Comparison of ENCODE assay signal across 22 mouse cellular contexts in the genomic region with DNA sequence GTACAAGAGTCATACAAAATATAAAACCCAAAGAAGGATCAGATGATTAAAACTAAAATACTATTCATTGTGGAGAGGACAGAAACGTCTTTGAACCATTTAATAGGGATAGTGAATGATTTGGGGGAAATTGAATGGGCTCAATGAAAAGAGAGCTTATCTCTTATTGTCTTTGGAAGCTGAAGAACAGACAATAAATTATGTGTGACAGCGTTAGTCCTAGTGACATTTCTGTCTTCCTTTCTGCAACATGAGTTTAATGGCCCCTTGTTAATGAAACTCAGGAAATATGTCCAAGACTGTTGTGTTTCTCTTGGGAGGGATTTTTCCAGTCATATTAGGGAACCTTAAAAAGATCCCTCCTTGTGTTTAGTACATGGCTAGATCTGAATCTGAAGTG.
"Had no signal": no experiment of that assay in that cellular context is flagged by ENCODE, and none has a peak within 500 bp of the region (broad histone marks: within the 10 kb centered on the region; RNA-seq: fewer than 3 reads in every experiment).

No protein-coding gene starts in this region.

- H3K9me3 ChIP-seq: liver, embryonic 13.5 days; liver, embryonic 15.5 days; lung, embryonic 15.5 days; megakaryocyte, embryonic 14.5 days; midbrain, embryonic 10.5 days; midbrain, embryonic 13.5 days; neural tube, embryonic 13.5 days; neural tube, embryonic 15.5 days had no signal

- H3K4me3 ChIP-seq: liver, embryonic 13.5 days; liver, embryonic 15.5 days; lung, embryonic 15.5 days; megakaryocyte, embryonic 14.5 days; midbrain, embryonic 10.5 days; midbrain, embryonic 13.5 days; myocyte; neural tube, embryonic 13.5 days; neural tube, embryonic 15.5 days had no signal

- H3K27ac ChIP-seq: liver, embryonic 13.5 days; liver, embryonic 15.5 days; lung, embryonic 15.5 days; macrophage; midbrain, embryonic 10.5 days; midbrain, embryonic 13.5 days; neural tube, embryonic 13.5 days; neural tube, embryonic 15.5 days had no signal

- H3K36me3 ChIP-seq: liver, embryonic 13.5 days; liver, embryonic 15.5 days; lung, embryonic 15.5 days; midbrain, embryonic 10.5 days; midbrain, embryonic 13.5 days; neural tube, embryonic 13.5 days; neural tube, embryonic 15.5 days had no signal

- H3K4me1 ChIP-seq: liver, embryonic 13.5 days; liver, embryonic 15.5 days; lung, embryonic 15.5 days; megakaryocyte, embryonic 14.5 days; neural tube, embryonic 15.5 days had no signal

- H3K27me3 ChIP-seq: liver, embryonic 13.5 days; liver, embryonic 15.5 days; lung, embryonic 15.5 days; megakaryocyte, embryonic 14.5 days; midbrain, embryonic 13.5 days; neural tube, embryonic 13.5 days; neural tube, embryonic 15.5 days had no signal

- ATAC-seq: liver, postnatal 0 days; lung, postnatal 0 days; midbrain, embryonic 13.5 days; midbrain, embryonic 16.5 days had no signal

- H3K4me2 ChIP-seq: liver, embryonic 13.5 days; liver, embryonic 15.5 days; lung, embryonic 15.5 days; midbrain, embryonic 13.5 days; neural tube, embryonic 13.5 days; neural tube, embryonic 15.5 days had no signal

- H3K9ac ChIP-seq: liver, embryonic 13.5 days; liver, embryonic 15.5 days; liver, postnatal 0 days; lung, embryonic 15.5 days; midbrain, embryonic 13.5 days; neural tube, embryonic 13.5 days; neural tube, embryonic 15.5 days had no signal

- DNase-seq: liver, embryonic 13.5 days; liver, postnatal 0 days; lung, adult 2 months; lung, postnatal 14 days; lung, postnatal 36 days; right cerebral cortex, postnatal 14 days; right cerebral cortex, postnatal 4 days; spleen, adult 18-20 months; thymus, adult 18-20 months; thymus, postnatal 14 days; thymus, postnatal 36 days had no signal
